Mouse (Mus musculus): ENCODE measurements around the gene Atg5. TPM values are rescaled to one million over a fixed set of nuclear protein-coding genes. Genes with fewer than 3 reads are reported as not detected.
A peak's percentile ranks its signal among the peaks of the same experiment; 100 is the strongest.
"Not testable (repeated sequence)": the region's sequence is repeated elsewhere in the genome, so short reads cannot be mapped to it uniquely, and the experiment has no call there.

Atg5 gene
- total RNA-seq, 2 experiments from 2014 or later = 21.4 to 21.5 TPM

DNA sequence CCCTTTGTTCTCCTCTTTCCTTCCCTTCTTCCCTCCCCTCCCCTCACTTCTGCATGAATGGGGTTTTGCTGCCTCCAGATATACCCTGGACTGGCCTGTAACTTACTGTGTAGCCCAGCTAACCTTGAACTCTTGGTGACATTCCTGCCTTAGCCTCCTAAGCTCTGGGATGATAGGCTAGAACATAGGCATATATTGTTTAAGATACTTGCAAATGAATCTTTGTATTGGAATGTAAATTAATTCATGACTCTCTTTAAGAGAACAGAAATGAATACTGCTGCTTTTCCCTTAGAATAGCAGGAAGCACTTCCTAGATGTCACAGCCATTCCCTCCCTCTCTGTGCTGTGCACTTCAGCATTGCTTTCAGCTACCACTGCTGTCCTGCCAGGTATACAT is 40.1 kb downstream of the Atg5 start:
- DNase-seq (ENCODE audit: low spot score in 2 of 2) = no peak

DNA sequence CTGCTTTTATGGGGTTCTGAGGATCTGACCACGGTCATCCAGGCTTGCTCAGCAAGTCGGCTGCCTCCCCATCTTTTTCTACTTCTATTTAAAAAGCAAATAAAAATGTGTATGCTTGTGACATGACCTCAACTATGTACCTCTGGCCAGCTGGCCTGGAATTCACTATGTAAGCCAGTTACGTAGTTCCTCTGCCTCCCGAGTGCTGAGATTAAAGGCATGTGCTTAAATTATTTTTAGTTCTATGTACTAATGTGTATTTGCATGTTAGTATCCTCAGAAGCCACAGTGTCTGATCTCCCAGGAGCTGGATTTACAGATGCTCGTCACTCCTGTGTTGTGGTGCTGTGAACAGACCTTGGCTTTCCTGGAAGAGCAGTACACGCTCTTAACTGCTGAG is 41.1 kb downstream of the Atg5 start:
- DNase-seq (ENCODE audit: low spot score in 2 of 2) = no peak

DNA sequence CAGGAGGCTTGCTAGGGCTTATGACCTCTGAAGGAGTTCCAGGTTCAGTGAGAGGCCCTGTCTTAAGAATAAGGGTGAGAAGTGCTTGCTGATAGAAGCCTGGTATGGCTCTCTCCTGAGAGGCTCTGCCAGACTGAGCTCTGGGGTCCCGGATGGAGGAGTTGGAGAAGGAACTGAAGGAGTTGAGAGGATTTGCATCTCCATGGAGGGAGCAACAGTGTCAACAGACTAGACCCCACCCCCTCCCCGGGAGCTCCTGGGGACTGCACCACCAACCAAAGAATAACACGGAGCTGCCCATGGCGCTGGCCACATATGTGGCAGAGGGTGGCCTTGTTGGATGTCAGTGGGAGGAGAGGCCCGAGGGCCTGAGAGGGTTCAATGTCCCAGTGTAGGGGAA is 47.1 kb downstream of the Atg5 start:
- DNase-seq (ENCODE audit: low spot score in 2 of 2) = no peak

DNA sequence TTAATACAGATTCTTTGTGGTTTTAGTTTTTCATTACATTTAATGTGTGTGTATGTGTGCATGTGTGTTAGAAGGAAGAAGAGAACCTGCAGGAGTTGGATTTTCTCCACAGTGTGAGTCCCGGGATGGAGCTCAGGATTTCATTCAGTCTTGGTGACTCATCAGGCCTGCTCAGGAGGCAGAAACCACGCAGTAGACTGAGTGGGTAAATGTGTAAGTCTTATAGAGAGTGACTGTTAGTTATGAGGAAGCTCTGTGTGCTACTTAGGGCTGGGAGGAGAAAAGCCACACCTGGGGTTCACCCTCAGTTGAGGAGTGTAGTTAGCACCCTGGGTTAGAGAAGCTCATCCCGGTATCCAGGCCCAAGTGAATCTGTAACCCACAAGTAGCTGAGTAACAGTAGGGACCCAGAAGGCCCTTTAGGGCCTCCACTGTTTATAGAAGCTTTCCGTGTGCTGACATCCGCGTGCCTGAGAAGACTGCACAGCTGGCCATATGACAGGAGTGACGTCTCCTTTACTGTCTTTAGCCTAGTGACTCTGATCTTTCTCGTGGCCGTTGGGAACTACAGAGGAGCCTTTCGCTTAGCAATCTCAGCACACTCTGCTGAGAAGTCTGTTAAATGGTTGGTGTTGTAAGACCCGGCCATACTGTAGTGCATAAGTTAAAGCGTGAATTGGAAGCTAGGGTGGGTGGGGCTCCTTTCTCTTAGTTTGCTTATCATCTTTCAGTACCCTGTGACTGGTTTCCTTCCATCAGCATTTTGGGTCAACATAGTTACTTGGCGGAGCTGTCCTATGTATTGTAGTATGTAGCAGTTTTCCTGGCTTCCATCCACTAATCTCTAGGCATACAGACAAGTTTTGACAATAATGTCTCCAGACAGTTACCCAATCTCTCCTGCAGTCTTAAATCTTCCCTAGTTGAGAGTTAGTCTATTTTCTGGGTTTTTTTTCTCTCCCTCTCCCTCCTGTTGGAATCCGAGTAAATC is 48.4 kb downstream of the Atg5 start:
- no peak for DNase-seq (ENCODE audit: low spot score in 2 of 2)

DNA sequence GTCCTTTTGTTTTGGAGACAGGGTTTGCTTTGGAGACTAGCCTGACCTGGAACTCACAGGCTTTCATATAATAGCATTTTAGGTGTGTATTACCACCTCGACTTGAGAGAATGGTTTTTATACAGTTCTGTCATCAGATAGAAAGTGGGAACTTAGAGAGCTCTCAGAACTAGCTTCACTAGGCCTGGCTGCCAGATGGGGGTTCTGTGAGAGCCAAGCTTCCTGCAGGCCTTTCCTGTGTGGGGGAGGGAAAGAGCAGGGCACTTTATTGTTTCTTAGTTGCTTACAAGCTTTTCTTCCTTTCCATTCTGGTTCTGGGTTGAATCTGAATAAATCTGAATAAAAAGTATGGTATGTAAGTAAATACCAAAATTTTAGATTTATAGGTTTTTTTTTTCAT is 54.0 kb downstream of the Atg5 start:
- DNase-seq (ENCODE audit: low spot score in 2 of 2) = no peak

DNA sequence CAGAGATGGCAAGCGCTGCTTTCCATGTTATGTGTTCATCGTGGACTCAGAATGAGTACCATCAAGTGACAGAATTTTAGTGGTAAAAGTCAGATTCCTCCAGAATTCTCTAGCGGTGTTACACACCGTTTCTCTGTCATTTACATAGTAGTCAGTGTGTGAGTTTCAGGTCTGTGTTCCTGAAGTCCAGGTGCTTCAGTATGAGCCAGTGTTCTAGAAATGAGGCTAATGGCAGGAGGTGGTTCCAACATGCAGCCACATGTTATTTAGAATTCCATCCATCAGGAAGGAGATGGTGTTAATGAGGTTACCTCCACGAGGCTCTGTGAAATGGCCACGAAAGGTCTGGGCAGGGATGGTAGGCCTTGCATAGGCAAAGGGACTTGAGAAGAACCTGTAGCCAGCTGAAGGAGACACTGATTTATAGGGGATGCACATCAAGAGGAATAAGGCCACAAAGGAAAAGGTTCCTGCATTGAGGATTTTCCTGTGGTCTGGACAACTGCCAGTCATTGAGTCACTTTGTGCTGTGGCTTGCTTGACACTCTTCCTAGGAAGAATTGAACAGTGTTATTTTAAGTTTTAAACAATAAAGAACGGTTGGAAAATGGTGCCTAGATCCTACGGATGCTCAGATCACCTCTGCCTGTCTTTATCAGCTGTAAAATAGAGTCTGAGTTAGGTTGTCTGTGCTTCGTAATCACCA is 55.1 kb downstream of the Atg5 start:
- no peak for DNase-seq (ENCODE audit: low spot score in 2 of 2)

DNA sequence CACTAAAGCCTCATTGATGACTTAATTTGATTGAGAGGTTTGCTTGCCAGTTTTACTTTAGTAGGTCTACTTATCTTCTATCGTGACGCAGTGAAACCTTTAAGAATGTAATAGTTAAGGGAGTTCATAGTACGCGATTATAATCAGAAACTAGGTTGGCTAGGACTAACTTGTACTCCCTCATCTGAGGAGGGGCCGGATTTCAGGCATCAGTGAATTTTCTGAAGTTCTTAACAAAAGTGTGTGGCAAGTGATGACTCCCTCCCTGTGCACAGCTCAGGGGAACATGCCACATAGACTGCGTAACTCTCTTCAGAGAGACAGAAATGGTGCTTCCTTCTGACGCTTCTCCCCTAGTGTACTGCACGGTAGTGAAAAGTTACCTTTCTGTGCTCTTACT is 55.7 kb downstream of the Atg5 start:
- no peak for DNase-seq (ENCODE audit: low spot score in 2 of 2)

DNA sequence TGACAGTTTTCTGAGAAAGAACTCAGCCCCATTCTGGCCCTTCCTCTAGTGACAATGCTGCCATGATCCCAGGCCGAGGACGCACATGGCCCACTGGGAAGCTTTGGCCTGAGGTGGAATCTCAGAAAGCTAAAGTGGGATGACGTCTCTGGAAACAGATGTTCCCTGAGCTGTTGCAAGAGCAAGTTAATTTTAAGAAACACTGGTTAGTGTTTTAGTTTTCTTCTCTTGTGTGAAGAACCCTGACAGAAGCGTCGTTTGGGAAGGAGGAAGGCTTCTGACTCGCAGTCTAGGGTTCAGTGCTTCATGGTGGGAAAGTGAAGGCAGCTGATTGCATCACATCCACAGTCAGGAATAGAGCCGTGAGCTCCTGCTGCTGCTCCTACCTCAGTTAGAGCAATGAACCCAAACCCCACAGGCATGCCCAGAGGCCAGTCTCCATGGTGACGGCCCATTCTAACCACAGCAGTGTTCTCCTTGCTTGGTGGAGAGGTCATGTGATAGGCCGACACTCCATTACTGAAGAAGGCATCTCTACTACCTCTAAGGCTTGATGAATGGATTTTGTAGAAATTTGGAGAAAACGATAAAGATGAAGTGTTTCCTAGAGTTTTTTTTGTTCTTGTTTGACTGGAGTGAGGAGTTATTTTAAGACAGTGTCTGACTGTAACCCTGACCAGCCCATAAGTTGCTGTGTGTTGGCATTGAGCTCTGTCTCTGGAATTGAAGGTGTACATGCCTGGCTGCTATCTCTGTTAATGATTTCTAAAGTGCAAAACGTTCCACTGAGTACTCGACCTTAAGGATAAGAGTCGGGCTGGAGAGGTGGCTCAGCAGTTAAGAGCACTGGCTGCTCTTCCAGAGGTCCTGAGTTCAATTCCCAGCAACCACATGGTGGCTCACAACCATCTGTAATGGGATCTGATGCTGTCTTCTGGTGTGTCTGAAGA is 57.7 kb downstream of the Atg5 start:
- DNase-seq (ENCODE audit: low spot score in 2 of 2) = no peak

DNA sequence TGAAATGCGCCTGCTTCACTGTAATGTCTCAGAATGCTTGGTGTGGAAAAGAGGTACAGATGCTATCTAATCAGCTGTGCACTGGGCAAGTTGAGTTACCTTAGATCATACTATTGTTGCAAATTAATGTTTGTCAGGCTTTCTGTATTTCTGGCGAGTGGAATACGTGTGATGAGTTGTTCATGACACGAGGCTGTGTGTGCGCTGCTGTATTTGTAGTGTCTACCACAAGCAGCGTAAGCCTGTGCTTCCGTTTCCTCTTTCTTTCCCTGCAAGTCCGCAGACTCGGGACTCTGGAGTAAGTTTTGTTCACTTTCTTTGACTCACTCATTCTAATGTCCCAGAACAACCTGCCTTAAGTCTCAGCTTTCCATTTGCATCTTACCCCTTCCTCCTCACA is 58.9 kb downstream of the Atg5 start:
- no peak for DNase-seq (ENCODE audit: low spot score in 2 of 2)

DNA sequence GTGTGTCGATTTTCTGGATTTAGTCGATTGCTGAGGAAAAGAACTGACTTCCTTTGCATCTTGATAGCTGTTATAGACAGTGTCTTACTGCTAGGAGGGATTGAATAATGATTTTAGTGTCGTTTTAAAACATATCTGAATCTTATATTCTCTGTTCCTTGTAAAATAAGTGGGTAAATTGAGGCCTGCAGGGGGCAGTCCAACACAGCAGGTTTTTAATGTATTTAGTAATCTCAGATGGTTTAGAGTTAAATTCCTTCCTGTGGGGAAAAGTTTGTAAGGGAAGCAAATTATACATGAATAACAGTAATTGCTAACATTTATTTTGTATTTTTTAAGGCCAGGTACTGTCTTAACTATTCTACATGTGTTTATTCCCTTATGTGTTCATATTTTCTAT is 60.2 kb downstream of the Atg5 start:
- peak; percentile 48 to 64 for DNase-seq (ENCODE audit: low spot score in 2 of 2)

DNA sequence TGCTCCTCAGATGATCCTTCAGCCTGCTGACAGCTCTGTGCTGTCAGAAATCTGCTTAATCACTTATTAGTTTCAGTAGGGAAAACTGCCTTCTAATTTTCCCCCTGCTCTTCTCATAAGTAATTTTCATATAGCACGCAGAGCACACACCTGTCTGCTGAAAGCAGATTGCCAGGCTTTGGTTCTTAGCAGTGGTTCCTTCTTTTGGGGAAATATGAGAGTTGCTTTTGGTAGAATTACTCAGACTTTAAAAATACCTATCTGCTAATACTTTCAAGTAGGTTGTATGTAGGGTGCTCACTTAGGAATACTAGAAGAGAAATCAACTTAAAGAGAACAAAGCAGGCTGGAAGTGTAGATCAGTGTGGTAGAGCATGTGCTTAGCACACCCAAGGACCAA is 62.6 kb downstream of the Atg5 start:
- DNase-seq (ENCODE audit: low spot score in 2 of 2) = no peak

DNA sequence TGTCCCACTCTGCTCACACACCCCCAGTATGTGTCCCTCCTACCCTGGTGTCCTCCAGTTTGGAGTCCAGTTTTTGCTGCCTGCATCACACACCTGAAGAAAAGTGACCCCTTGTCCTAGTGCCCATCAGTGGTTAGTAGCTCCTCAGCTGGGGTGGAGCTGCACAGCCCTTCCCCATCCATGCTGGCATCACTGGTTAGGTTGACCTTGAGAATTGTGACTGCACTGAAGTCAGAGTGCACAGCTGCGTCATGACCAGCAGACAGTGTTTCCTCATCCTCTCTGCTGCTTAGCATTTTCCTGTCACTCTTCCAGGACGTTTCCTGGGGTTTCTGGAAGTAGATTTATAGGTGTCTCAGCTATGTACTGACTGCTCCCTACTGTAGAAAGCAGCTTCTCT is 63.3 kb downstream of the Atg5 start:
- DNase-seq (ENCODE audit: low spot score in 2 of 2) = no peak

DNA sequence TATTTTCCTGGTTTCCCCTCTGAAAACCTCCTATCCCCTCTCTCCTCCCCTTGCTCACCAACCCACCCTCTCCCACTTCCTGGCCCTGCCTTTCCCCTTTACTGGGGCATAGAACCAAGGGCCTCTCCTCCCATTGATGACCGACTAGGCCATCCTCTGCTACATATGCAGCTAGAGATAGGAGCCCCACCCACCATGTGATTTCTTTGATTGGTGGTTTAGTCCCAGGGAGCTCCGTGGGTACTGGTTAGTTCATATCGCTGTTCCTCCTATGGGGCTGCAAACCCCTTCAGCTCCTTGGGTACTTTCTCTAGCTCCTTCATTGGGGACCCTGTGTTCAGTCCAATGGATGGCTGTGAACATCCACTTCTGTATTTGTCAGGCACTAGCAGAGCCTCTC is 64.5 kb downstream of the Atg5 start:
- DNase-seq (ENCODE audit: low spot score in 2 of 2) = not testable (repeated sequence)

DNA sequence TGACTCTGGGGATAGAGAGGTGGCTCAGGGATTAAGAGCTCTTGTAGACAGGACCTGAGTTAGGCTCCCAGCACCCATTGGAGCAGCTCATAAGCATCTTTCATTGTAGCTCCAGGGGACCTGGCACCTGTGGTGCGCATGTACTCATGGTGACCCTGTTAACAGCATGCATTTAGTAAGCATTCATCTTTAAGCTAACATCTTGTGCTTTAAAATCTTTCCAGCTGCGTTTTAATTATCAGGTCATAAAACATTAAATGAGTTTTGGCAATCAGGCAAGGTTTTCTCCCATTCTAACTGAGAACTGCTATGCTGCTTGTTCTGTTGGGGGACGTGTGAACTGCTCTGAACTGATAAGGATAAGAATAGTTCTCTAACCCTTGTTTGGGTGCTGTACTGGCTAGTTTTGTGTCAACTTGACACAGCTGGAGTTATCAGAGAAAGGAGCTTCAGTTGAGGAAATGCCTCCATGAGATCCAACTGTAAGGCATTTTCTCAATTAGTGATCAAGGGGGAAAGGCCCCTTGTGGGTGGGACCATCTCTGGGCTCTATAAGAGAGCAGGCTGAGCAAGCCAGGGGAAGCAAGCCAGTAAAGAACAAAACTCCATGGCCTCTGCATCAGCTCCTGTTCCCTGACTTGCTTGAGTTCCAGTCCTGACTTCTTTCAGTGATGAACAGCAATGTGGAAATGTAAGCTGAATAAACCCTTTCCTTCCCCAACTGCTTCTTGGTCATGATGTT is 68.7 kb downstream of the Atg5 start:
- not testable (repeated sequence) for DNase-seq (ENCODE audit: low spot score in 2 of 2)

DNA sequence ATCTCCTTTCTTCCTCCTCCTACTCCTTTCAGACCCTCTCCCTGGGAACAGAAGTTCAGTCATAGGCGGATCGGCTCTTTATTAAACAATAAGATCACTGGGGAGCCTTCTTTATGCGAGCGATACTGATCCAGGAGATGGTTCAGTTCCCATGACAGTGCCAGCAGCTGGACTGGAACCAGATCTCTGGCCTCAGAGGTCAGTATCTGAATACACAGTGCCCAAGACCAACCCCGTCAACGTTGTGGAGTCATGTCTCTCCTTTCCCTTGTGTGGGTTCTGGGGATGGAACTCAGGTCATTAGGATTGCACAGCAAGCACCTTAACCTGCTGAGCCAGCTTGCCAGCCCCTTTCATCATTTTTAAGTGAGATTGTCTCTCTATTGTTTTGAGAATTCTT is 70.4 kb downstream of the Atg5 start:
- DNase-seq (ENCODE audit: low spot score in 2 of 2) = no peak

DNA sequence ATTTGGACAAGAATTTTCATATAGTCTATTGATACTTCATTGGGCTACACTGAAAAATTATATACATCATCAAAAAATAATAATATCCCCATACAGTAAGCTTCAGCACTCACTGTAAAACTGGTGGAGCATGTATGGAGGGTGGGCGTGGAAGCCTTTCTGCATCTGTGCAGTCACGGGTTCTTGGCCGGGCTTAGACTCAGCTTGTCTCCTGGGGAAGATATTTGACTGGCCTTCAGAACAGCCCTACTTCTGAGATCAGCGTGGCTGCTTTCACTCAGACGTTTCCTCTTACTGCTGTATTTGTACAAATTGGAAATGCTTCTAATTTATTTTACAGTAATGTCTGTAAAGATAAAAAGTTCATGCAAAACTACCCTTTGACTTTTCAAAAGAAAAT is 71.2 kb downstream of the Atg5 start:
- no peak for DNase-seq (ENCODE audit: low spot score in 2 of 2)

DNA sequence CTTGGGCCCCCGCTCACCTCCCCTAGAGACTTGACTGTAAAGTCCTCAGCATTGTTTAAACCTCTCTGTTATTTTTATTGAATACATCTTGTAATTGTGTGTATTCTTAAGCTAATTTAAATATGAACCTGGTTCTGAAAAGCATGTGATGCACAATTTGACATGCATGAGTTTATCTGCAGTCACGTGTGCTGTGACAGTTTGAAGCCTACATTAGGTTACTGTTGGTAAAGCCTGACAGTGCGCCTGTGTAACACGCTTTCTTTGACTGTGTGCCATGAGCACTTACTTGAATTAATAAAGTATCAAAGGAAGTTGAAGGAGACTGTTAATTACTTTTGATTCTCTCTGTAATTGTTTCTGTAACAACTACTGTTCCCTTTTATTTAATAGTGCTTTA is 72.8 kb downstream of the Atg5 start:
- no peak for DNase-seq (ENCODE audit: low spot score in 2 of 2)

DNA sequence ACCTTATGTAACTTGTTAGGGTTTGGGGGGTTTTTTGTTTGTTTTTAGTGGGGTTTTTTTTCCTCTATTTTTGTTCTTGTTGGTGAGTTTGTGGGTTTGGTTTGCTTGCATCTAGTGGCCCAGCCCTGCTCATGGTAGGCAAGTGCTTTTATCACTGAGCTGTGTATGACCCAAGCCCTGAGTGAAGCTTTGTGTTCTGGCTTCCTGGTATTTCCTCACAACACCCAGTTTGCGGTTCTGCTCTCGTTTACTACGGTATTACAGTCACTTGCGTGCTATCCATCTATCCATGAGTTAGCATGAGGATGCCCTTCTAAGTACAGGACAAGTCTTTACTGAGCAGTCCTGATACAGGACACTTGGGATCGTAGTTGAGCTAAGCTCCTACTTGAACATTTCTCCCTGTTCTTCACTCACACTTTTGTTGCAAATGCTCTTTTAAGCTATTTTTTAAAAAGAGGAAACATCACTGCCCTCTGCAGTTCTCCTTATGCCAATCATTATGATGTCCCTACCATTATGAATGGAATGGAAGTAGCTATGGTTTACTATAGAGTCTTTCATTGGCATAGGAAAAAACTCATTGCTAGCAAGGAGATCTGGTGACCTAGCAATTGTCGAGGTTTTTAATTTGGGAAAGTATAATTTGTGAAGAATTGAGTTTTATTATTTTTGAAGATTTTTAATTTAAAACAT is 73.8 kb downstream of the Atg5 start:
- DNase-seq (ENCODE audit: low spot score in 2 of 2) = no peak

DNA sequence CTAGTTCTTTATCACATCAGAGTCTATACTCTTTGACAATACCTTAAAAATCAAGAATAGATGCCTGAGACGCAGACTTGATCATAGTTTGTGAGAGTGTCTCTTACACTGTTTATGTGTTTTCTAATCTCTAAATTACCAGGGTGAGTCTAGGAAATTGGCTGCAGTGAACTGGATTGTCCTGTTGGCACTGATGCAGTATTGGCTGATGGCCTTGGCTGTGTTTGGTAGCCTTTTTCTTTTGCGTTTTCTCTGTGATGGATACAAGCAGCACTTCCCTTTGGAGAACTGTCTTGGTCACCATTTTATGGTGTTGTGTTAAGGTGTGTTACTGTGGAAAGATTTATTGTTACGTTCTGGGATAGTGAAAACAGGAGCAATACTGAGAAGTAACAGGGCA is 75.2 kb downstream of the Atg5 start:
- DNase-seq (ENCODE audit: low spot score in 2 of 2) = no peak

DNA sequence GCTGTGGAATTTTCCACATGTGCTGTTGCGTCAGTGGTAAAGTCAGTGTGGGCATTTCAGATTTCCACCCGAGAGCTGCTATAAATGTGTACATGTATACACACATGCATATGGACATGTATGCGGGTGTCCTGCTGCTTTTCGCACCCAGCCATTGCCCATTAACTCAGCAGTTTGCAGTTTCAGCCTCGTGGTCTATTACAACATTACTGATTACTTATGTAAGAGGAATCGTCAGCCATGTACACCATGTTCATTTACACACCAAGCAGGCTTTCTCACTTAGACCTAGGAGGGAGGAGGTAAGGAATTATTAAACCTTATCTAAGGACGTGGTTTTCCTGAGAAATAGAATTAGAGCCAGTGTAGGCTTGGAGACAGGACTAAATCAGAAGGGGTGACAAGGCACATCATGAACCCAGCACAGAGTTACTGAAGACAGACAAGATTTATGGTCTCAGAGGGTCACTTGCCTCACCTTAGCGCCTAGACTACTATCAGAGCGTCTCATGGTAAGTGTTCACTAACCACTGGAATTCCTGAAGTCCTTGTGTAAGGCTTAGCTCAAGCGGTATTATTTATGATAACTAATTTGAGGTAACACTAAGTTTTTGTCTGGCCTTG is 79.5 kb downstream of the Atg5 start:
- DNase-seq (ENCODE audit: low spot score in 2 of 2) = no peak
